Mouse (Mus musculus) erythroblast, embryonic 14.5 days (primary cell): Measurements from ENCODE around the gene Ecel1.

Source experiments
- GATA1 ChIP-seq: IDR thresholded peaks from 2 replicates; pipeline ENCODE4 v1.6.1; 2012; ENCODE audit warnings: low read length, inconsistent platforms, mixed read lengths
- TAL1 ChIP-seq: IDR thresholded peaks from 3 replicates; pipeline ENCODE4 v1.6.1; 2012; ENCODE audit warnings: low read length, inconsistent platforms, mixed read lengths

- TF ChIP-seq GATA1 (no peak), TAL1 (no peak)
These were observed 41.5 kb downstream of the Ecel1 start for GRCm38 (mm10) chr1:87114784-87115183.
